Mouse (Mus musculus) midbrain, embryonic 10.5 days (tissue): Measurements from ENCODE around the gene Ddx19b. TPM values are rescaled to one million over a fixed set of nuclear protein-coding genes. Genes with fewer than 3 reads are reported as not detected.
"Not testable (repeated sequence)": the region's sequence is repeated elsewhere in the genome, so short reads cannot be mapped to it uniquely, and the experiment has no call there.

Source experiments
- DNase-seq: peaks from one replicate; pipeline ENCODE4 v3.0.0-alpha.2; 2017; ENCODE audit warnings: low spot score
- H3K27ac ChIP-seq: fragments of 300-500 bp; sonication (generic); replicated peaks from 2 replicates; pipeline ENCODE4 v1.5.1; 2016; ENCODE audit warnings: mild to moderate bottlenecking
- H3K27me3 ChIP-seq: fragments of 300-500 bp; sonication (generic); 2 replicates; pipeline ENCODE4 v1.6.1; 2016; ENCODE audit warnings: low read depth, mild to moderate bottlenecking; ENCODE audit not compliant: poor library complexity, severe bottlenecking
- H3K36me3 ChIP-seq: fragments of 300-500 bp; sonication (generic); 2 replicates; pipeline ENCODE4 v1.6.1; 2016; ENCODE audit warnings: mild to moderate bottlenecking, moderate library complexity
- H3K4me1 ChIP-seq: fragments of 300-500 bp; sonication (generic); 2 replicates; pipeline ENCODE4 v1.6.1; 2016
- H3K4me3 ChIP-seq: fragments of 300-500 bp; sonication (generic); 2 replicates; pipeline ENCODE4 v1.5.1; 2016; ENCODE audit warnings: mild to moderate bottlenecking, moderate library complexity
- H3K9me3 ChIP-seq: fragments of 300-500 bp; sonication (generic); replicated peaks from 2 replicates; pipeline ENCODE4 v1.6.1; 2016; ENCODE audit warnings: mild to moderate bottlenecking
- WGBS: fragments of 180-500 bp; shearing (Covaris S2); methylation state at CpG from one replicate; pipeline ENCODE4 v1.1.7; 2016; 5-methylcytosine and 5-hydroxymethylcytosine counted together
- polyA plus RNA-seq: library from polyadenylated mRNA; unstranded; fragments of >200 nt; fragmentation: Nextera tagmentation; extraction: Ambion mirVana; gene quantifications from 2 replicates; pipeline ENCODE4 v1.2.1, GENCODE M21; 2016

Ddx19b gene
- polyA plus RNA-seq, 1 experiment from 2014 or later = 11.4 TPM

- 84% methylated on average over 6 of the region's 6 CpGs for WGBS
- peaks cover 23% of the 10 kb centered on the region for H3K4me1 ChIP-seq
- H3K9me3 ChIP-seq = no peaks in the 10 kb centered on the region
- no peak overlapping the region for H3K4me3 ChIP-seq
- DNase-seq = no peak
- H3K27me3 ChIP-seq = peaks cover 15% of the 10 kb centered on the region
- H3K36me3 ChIP-seq = no peaks in the 10 kb centered on the region
- no peak overlapping the region for H3K27ac ChIP-seq
These were observed 1.5 kb downstream of the Ddx19b start for GRCm38 (mm10) chr8:111030045-111030444.

- WGBS = 61% methylated on average over 4 of the region's 4 CpGs
These were observed 2.0 kb downstream of the Ddx19b start for GRCm38 (mm10) chr8:111029589-111029988.

GRCm38 (mm10) chr8:111027391-111027937 is 4.1 kb downstream of the Ddx19b start:
- Histone ChIP-seq H3K27ac (peak overlapping the region; percentile 87), H3K4me3 (peak overlapping the region; percentile 90), H3K36me3 (no peaks in the 10 kb centered on the region), H3K4me1 (peaks cover 15% of the 10 kb centered on the region), H3K27me3 (peaks cover 15% of the 10 kb centered on the region), H3K9me3 (no peaks in the 10 kb centered on the region)
- peak; percentile 80 for DNase-seq
- under 1% methylated on average over 31 of the region's 31 CpGs for WGBS

More at GRCm38 (mm10) chr8:111029589-111029988, 2.0 kb downstream of the Ddx19b start:
- no peaks in the 10 kb centered on the region for H3K36me3 ChIP-seq
- H3K27ac ChIP-seq = no peak overlapping the region
- peaks cover 15% of the 10 kb centered on the region for H3K27me3 ChIP-seq
- no peak overlapping the region for H3K4me3 ChIP-seq
- DNase-seq = no peak
- H3K4me1 ChIP-seq = peaks cover 19% of the 10 kb centered on the region
- H3K9me3 ChIP-seq = no peaks in the 10 kb centered on the region

- DNase-seq, H3K36me3 ChIP-seq, H3K27ac ChIP-seq, H3K4me3 ChIP-seq, H3K9me3 ChIP-seq, H3K27me3 ChIP-seq: not testable (repeated sequence)
- peaks cover 15% of the 10 kb centered on the region for H3K4me1 ChIP-seq
- WGBS = 91% methylated on average over 2 of the region's 2 CpGs
These were observed 4.9 kb downstream of the Ddx19b start for GRCm38 (mm10) chr8:111026609-111027008.

GRCm38 (mm10) chr8:111010230-111010991 is 21.1 kb downstream of the Ddx19b start:
- H3K27me3 ChIP-seq, DNase-seq, H3K4me3 ChIP-seq, H3K27ac ChIP-seq, H3K4me1 ChIP-seq, H3K9me3 ChIP-seq: not testable (repeated sequence)
- WGBS = 84% methylated on average over 9 of the region's 10 CpGs
- H3K36me3 ChIP-seq = peaks cover 78% of the 10 kb centered on the region

GRCm38 (mm10) chr8:110997547-110998531 is 33.7 kb downstream of the Ddx19b start, which contains the start of gene Ddx19a:
Gene Ddx19a, minus strand, starts transcription at chr8:110997800.
- Histone ChIP-seq H3K4me3 (peak within 1 kb of the TSS; percentile 91), H3K9me3 (no peaks in the 10 kb centered on the region), H3K4me1 (peaks cover 15% of the 10 kb centered on the region), H3K27me3 (no peaks in the 10 kb centered on the region), H3K27ac (peak within 1 kb of the TSS; percentile 86), H3K36me3 (peaks cover 31% of the 10 kb centered on the region)
- DNase-seq = peak; percentile 86
- 3% methylated on average over 58 of the region's 58 CpGs for WGBS

- DNase-seq = no peak
- H3K9me3 ChIP-seq = no peaks in the 10 kb centered on the region
- 37% methylated on average over 16 of the region's 16 CpGs for WGBS
- H3K4me1 ChIP-seq = peaks cover 15% of the 10 kb centered on the region
- H3K27ac ChIP-seq = peak overlapping the region; percentile 86
- peak overlapping the region; percentile 91 for H3K4me3 ChIP-seq
- no peaks in the 10 kb centered on the region for H3K27me3 ChIP-seq
- H3K36me3 ChIP-seq = peaks cover 37% of the 10 kb centered on the region
These were observed 34.7 kb downstream of the Ddx19b start for GRCm38 (mm10) chr8:110996641-110997430.

- no peak for DNase-seq
- no peaks in the 10 kb centered on the region for H3K4me1 ChIP-seq
- no peak overlapping the region for H3K4me3 ChIP-seq
- 92% methylated on average over 9 of the region's 9 CpGs for WGBS
- no peak overlapping the region for H3K27ac ChIP-seq
- no peaks in the 10 kb centered on the region for H3K9me3 ChIP-seq
- H3K27me3 ChIP-seq = no peaks in the 10 kb centered on the region
- H3K36me3 ChIP-seq = peaks cover 93% of the 10 kb centered on the region
These were observed 41.5 kb downstream of the Ddx19b start for GRCm38 (mm10) chr8:110990017-110990416.

- no peaks in the 10 kb centered on the region for H3K27me3 ChIP-seq
- no peaks in the 10 kb centered on the region for H3K4me1 ChIP-seq
- no peaks in the 10 kb centered on the region for H3K9me3 ChIP-seq
- no peak for DNase-seq
- H3K27ac ChIP-seq = no peak overlapping the region
- H3K4me3 ChIP-seq = no peak overlapping the region
- 89% methylated on average over 8 of the region's 8 CpGs for WGBS
- peaks cover 96% of the 10 kb centered on the region for H3K36me3 ChIP-seq
These were observed 43.5 kb downstream of the Ddx19b start for GRCm38 (mm10) chr8:110987805-110988744.

GRCm38 (mm10) chr8:110981304-110981703 is 50.2 kb downstream of the Ddx19b start:
- no peaks in the 10 kb centered on the region for H3K27me3 ChIP-seq
- DNase-seq = no peak
- H3K4me3 ChIP-seq = no peak overlapping the region
- no peaks in the 10 kb centered on the region for H3K4me1 ChIP-seq
- peaks cover 94% of the 10 kb centered on the region for H3K36me3 ChIP-seq
- no peaks in the 10 kb centered on the region for H3K9me3 ChIP-seq
- 93% methylated on average over 2 of the region's 2 CpGs for WGBS
- H3K27ac ChIP-seq = no peak overlapping the region

GRCm38 (mm10) chr8:110977987-110978386 is 53.6 kb downstream of the Ddx19b start:
- not testable (repeated sequence) for H3K4me3 ChIP-seq, DNase-seq, H3K4me1 ChIP-seq, H3K9me3 ChIP-seq, H3K27ac ChIP-seq, H3K27me3 ChIP-seq
- 92% methylated on average over 2 of the region's 2 CpGs for WGBS
- H3K36me3 ChIP-seq = peaks cover 92% of the 10 kb centered on the region
